Mouse (Mus musculus) MEL (cell line): ENCODE measurements at regions not wholly inside any gene's neighbourhood (a gene's known extent, or its start where the extent isn't known, plus 50 kb on each side); places are given as distances from the start of the nearest gene placed in this dataset.

Experiments
- CTCF ChIP-seq, 3 experiments: IDR thresholded peaks in 2 of 3; conservative IDR thresholded peaks in 1 of 3; 2 replicates each; pipeline ENCODE4 v1.5.1; 2011 to 2012; ENCODE audit warnings: low read length in 3 of 3, low read depth in 2 of 3, mild to moderate bottlenecking in 2 of 3, improper control_type of control experiment in 1 of 3, inconsistent platforms in 1 of 3, mixed read lengths in 1 of 3, moderate library complexity in 1 of 3; ENCODE audit not compliant: control insufficient read depth in 1 of 3, insufficient read depth in 1 of 3, poor library complexity in 1 of 3, severe bottlenecking in 1 of 3
- ELF1 ChIP-seq: IDR thresholded peaks from 2 replicates; pipeline ENCODE4 v1.6.1; 2014; ENCODE audit warnings: low read depth, mild to moderate bottlenecking, inconsistent platforms, low read length, improper control_type of control experiment, moderate library complexity
- EP300 ChIP-seq, 2 experiments: IDR thresholded peaks; 2 replicates each; pipeline ENCODE4 v1.6.1; 2011; ENCODE audit warnings: improper control_type of control experiment in 2 of 2, low read length in 2 of 2, low read depth in 1 of 2, mild to moderate bottlenecking in 1 of 2
- ETS1 ChIP-seq: IDR thresholded peaks from 2 replicates; pipeline ENCODE4 v1.6.1; 2012; ENCODE audit warnings: low read depth, mild to moderate bottlenecking, inconsistent platforms, low read length, improper control_type of control experiment, moderate library complexity
- GABPA ChIP-seq: IDR thresholded peaks from 2 replicates; pipeline ENCODE4 v1.6.1; 2012; ENCODE audit warnings: low read depth, mild to moderate bottlenecking, inconsistent platforms, low read length, improper control_type of control experiment, moderate library complexity
- GATA1 ChIP-seq: IDR thresholded peaks from 2 replicates; pipeline ENCODE4 v1.6.1; 2011; ENCODE audit warnings: low read depth, low read length, improper control_type of control experiment
- MAFK ChIP-seq: IDR thresholded peaks from 2 replicates; pipeline ENCODE4 v1.6.1; 2011; ENCODE audit warnings: low read depth, mild to moderate bottlenecking, low read length, improper control_type of control experiment, borderline replicate concordance
- MEF2A ChIP-seq: IDR thresholded peaks from 2 replicates; pipeline ENCODE4 v1.6.1; 2014; ENCODE audit warnings: low read depth, mild to moderate bottlenecking, inconsistent platforms, low read length, improper control_type of control experiment; ENCODE audit not compliant: poor library complexity, insufficient replicate concordance, severe bottlenecking; ENCODE audit errors: extremely low read depth
- POLR2A ChIP-seq, 2 experiments: IDR thresholded peaks; 2 replicates each; pipeline ENCODE4 v1.6.1; 2011 to 2012; ENCODE audit warnings: low read length in 2 of 2, mild to moderate bottlenecking in 2 of 2, control low read depth in 1 of 2, improper control_type of control experiment in 1 of 2, low read depth in 1 of 2, moderate library complexity in 1 of 2; ENCODE audit not compliant: control insufficient read depth in 1 of 2, insufficient read depth in 1 of 2, poor library complexity in 1 of 2
- USF1 ChIP-seq: IDR thresholded peaks from 2 replicates; pipeline ENCODE4 v1.6.1; 2014; ENCODE audit warnings: low read depth, mild to moderate bottlenecking, inconsistent platforms, low read length, improper control_type of control experiment, moderate library complexity
- ZC3H11A ChIP-seq: IDR thresholded peaks from 2 replicates; pipeline ENCODE4 v1.6.1; 2012; ENCODE audit warnings: low read depth, mild to moderate bottlenecking, inconsistent platforms, low read length, improper control_type of control experiment
- ZKSCAN1 ChIP-seq: IDR thresholded peaks from 2 replicates; pipeline ENCODE4 v1.6.1; 2012; ENCODE audit warnings: low read depth, mild to moderate bottlenecking, inconsistent platforms, low read length, improper control_type of control experiment, moderate library complexity

- TF ChIP-seq GATA1 = no peak
- TF ChIP-seq MEF2A = no peak
- no peak for TF ChIP-seq POLR2A (IDR thresholded peaks at IDR 0.05; ENCODE audit: control insufficient read depth in 1 of 2, insufficient read depth in 1 of 2, low read depth in 1 of 2, low read length in 2 of 2, poor library complexity in 1 of 2)
- no peak for TF ChIP-seq ZC3H11A
- TF ChIP-seq MAFK = no peak
- no peak for TF ChIP-seq ETS1
- TF ChIP-seq ZKSCAN1 = no peak
- TF ChIP-seq USF1 = no peak
- no peak for TF ChIP-seq CTCF (IDR thresholded peaks at IDR 0.05 in 2 of 3, conservative IDR thresholded peaks at IDR 0.05 in 1 of 3; ENCODE audit: control insufficient read depth in 1 of 3, insufficient read depth in 1 of 3, low read depth in 2 of 3, low read length in 3 of 3, poor library complexity in 1 of 3, severe bottlenecking in 1 of 3)
- TF ChIP-seq EP300 (IDR thresholded peaks at IDR 0.05; ENCODE audit: low read depth in 1 of 2, low read length in 2 of 2) = no peak
- no peak for TF ChIP-seq ELF1
- TF ChIP-seq GABPA = no peak
Observed at GRCm38 (mm10) chr14:31970245-31970830, 58.5 kb upstream of the Galnt15 start.
